Mouse (Mus musculus) c-Kit-positive CD71-positive TER-119-negative erythroid progenitor cells, embryonic 14.5 days (primary cell): ENCODE data around the gene Pofut2.

ENCODE experiments used
- DNase-seq: peaks from one replicate; pipeline ENCODE4 v3.0.0-alpha.2; 2013; ENCODE audit warnings: low read depth

The Pofut2 gene

GRCm38 (mm10) chr10:77229609-77230595 lies 29.1 kb upstream of the Pofut2 start:
- DNase-seq = no peak

- peak; percentile 77 for DNase-seq
Measured at GRCm38 (mm10) chr10:77231861-77232755, 26.9 kb upstream of the Pofut2 start.

- DNase-seq = no peak
Measured at GRCm38 (mm10) chr10:77233230-77233629, 25.8 kb upstream of the Pofut2 start.

- no peak for DNase-seq
Measured at GRCm38 (mm10) chr10:77234991-77235616, 23.9 kb upstream of the Pofut2 start.

- no peak for DNase-seq
Measured at GRCm38 (mm10) chr10:77237795-77238580, 21.0 kb upstream of the Pofut2 start.

- DNase-seq = no peak
Measured at GRCm38 (mm10) chr10:77240764-77241163, 18.3 kb upstream of the Pofut2 start.

- DNase-seq = no peak
Measured at GRCm38 (mm10) chr10:77242396-77242795, 16.6 kb upstream of the Pofut2 start.

- no peak for DNase-seq
Measured at GRCm38 (mm10) chr10:77242871-77243270, 16.1 kb upstream of the Pofut2 start.

GRCm38 (mm10) chr10:77243572-77244161 lies 15.4 kb upstream of the Pofut2 start:
- no peak for DNase-seq

GRCm38 (mm10) chr10:77244777-77245176 lies 14.2 kb upstream of the Pofut2 start:
- no peak for DNase-seq

GRCm38 (mm10) chr10:77247048-77247447 lies 12.0 kb upstream of the Pofut2 start:
- DNase-seq = no peak

- DNase-seq = no peak
Measured at GRCm38 (mm10) chr10:77247707-77248106, 11.3 kb upstream of the Pofut2 start.

GRCm38 (mm10) chr10:77251223-77251783 lies 7.7 kb upstream of the Pofut2 start:
- no peak for DNase-seq

GRCm38 (mm10) chr10:77251784-77252539 lies 7.1 kb upstream of the Pofut2 start:
- DNase-seq = no peak

GRCm38 (mm10) chr10:77252790-77253189 lies 6.2 kb upstream of the Pofut2 start:
- DNase-seq = peak; percentile 59

- no peak for DNase-seq
Measured at GRCm38 (mm10) chr10:77255231-77255630, 3.8 kb upstream of the Pofut2 start.

GRCm38 (mm10) chr10:77255676-77256075 lies 3.3 kb upstream of the Pofut2 start:
- no peak for DNase-seq

- no peak for DNase-seq
Measured at GRCm38 (mm10) chr10:77258041-77258590, 902 bp upstream of the Pofut2 start.

GRCm38 (mm10) chr10:77260166-77260875 lies 1.3 kb downstream of the Pofut2 start:
- no peak for DNase-seq
